Mouse (Mus musculus) midbrain, embryonic 12.5 days (tissue): ENCODE measurements at regions not wholly inside any gene's neighbourhood (a gene's known extent, or its start where the extent isn't known, plus 50 kb on each side); places are given as distances from the start of the nearest gene placed in this dataset.

Experiments
- ATAC-seq: fragments of 200-750 bp; cut with Nextera tagmentation; 2 replicates; pipeline ENCODE4 v1.8.0; 2017; ENCODE audit warnings: low read depth, moderate TSS enrichment, moderate library complexity; ENCODE audit not compliant: low FRiP score
- H3K27ac ChIP-seq: fragments of 300-500 bp; sonication (generic); replicated peaks from 2 replicates; pipeline ENCODE4 v1.5.1; 2016; ENCODE audit warnings: mild to moderate bottlenecking
- H3K27me3 ChIP-seq: fragments of 300-500 bp; sonication (generic); 2 replicates; pipeline ENCODE4 v1.6.1; 2016; ENCODE audit warnings: mild to moderate bottlenecking
- H3K36me3 ChIP-seq: fragments of 300-500 bp; sonication (generic); 2 replicates; pipeline ENCODE4 v1.6.1; 2016
- H3K4me1 ChIP-seq: fragments of 300-500 bp; sonication (generic); 2 replicates; pipeline ENCODE4 v1.6.1; 2016
- H3K4me2 ChIP-seq: fragments of 300-500 bp; sonication (generic); replicated peaks from 2 replicates; pipeline ENCODE4 v1.6.1; 2016; ENCODE audit warnings: mild to moderate bottlenecking, moderate library complexity
- H3K4me3 ChIP-seq: fragments of 300-500 bp; sonication (generic); 2 replicates; pipeline ENCODE4 v1.5.1; 2016; ENCODE audit warnings: mild to moderate bottlenecking
- H3K9ac ChIP-seq: fragments of 300-500 bp; sonication (generic); replicated peaks from 2 replicates; pipeline ENCODE4 v1.6.1; 2016; ENCODE audit warnings: mild to moderate bottlenecking, moderate library complexity
- H3K9me3 ChIP-seq: fragments of 300-500 bp; sonication (generic); 2 replicates; pipeline ENCODE4 v1.6.1; 2016; ENCODE audit warnings: mild to moderate bottlenecking
- WGBS: fragments of 180-500 bp; shearing (Covaris S2); methylation state at CpG from one replicate; pipeline ENCODE4 v1.1.7; 2016; 5-methylcytosine and 5-hydroxymethylcytosine counted together

DNA sequence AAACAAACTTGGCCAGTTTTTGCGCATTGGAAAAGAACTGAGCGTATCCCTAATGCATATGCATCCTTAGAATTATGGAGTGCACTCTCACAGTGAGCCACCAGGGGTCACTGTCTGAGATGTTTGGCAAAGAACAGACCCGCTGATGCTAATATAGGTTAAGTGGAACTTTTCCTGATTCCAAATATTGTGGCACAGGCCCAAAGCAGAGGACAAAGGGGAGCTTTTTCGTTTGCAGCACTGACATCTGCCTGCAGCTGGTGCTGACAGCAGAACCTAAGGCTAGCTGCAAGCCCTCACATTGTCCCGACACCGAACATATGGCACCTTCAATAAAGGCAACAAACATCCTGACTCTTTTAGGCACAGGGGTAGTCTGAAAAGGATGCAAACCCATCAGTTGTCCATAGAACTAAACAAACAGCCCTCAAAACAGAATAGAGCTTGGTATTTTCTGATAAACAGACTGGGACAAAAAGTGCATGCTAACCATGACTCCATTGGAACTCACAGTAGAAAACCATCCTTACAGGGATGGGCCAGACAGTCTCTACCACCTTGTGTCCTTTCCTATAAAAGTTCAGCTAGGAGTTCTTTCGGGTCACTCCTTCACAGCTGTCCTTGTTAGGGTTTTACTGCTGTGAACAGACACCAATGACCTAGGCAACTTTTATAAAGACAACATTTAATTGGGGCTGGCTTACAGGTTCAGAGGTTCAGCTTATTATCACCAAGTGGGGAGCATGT, 87.1 kb upstream of the Gm34302 start:
- Histone ChIP-seq H3K4me2 (no peak overlapping the region), H3K4me1 (no peaks in the 10 kb centered on the region), H3K27ac (no peak overlapping the region), H3K9ac (no peak overlapping the region), H3K9me3 (no peaks in the 10 kb centered on the region), H3K4me3 (no peak overlapping the region), H3K36me3 (no peaks in the 10 kb centered on the region), H3K27me3 (no peaks in the 10 kb centered on the region)
- peak; percentile 58 for ATAC-seq
- 59% methylated on average over 7 of the region's 7 CpGs for WGBS

DNA sequence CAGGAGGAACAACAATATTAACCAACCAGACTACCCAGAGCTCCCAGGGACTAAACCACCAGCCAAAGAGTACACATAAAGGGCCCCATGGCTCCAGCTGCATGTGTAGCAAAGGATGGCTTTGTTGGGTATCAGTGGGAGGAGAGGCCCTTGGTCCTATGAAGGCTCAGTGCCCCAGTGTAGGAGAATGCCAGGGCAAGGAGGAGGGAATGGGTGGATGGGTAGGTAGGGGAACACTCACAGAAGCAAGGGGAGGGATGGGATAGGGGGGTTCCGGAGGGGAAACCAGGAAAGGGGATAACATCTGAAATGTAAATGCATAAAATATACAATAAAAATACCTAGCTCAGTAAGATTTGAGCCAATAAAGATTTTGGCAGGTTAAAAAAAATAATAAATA, 86.4 kb upstream of the Gm34302 start:
- H3K9me3 ChIP-seq = no peaks in the 10 kb centered on the region
- no peak overlapping the region for H3K27ac ChIP-seq
- H3K4me3 ChIP-seq = no peak overlapping the region
- H3K4me2 ChIP-seq = no peak overlapping the region
- WGBS = 100% methylated on average over 1 of the region's 1 CpGs
- no peak overlapping the region for H3K9ac ChIP-seq
- no peaks in the 10 kb centered on the region for H3K27me3 ChIP-seq
- H3K36me3 ChIP-seq = no peaks in the 10 kb centered on the region
- H3K4me1 ChIP-seq = no peaks in the 10 kb centered on the region
- ATAC-seq = 0 out of 2 replicates have a peak, but pooled peaks have one; percentile 24

DNA sequence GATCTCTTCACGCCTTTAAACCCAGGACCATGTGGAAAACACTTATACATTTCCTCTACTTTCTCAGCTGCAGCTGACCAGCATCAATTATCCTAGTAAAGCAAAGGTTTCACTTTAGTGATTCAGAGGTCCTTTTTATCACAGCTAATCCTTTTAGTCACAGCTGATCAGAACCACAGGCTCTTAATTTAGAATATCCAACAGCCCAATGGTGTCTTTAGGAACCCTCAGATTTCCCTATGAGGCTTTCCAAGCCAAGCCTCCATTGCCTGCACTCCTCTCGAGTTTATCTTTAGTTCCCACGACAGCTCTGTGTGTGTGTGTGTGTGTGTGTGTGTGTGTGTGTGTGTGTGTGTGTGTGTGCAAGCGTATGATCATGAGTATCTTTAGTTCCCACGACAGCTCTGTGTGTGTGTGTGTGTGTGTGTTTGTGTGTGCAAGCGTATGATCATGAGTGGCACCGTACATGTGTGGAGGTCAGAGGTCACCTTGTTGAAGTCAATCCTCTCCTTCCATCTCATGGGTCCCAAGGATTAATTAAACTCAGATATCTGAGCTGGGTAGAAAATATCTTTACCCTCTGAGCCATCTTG, 85.4 kb upstream of the Gm34302 start:
- Histone ChIP-seq H3K27me3 (no peaks in the 10 kb centered on the region), H3K36me3 (no peaks in the 10 kb centered on the region), H3K4me1 (no peaks in the 10 kb centered on the region), H3K9ac (no peak overlapping the region), H3K4me2 (no peak overlapping the region), H3K27ac (no peak overlapping the region), H3K9me3 (no peaks in the 10 kb centered on the region), H3K4me3 (no peak overlapping the region)
- WGBS = 41% methylated on average over 7 of the region's 7 CpGs
- peak; percentile 80 for ATAC-seq

DNA sequence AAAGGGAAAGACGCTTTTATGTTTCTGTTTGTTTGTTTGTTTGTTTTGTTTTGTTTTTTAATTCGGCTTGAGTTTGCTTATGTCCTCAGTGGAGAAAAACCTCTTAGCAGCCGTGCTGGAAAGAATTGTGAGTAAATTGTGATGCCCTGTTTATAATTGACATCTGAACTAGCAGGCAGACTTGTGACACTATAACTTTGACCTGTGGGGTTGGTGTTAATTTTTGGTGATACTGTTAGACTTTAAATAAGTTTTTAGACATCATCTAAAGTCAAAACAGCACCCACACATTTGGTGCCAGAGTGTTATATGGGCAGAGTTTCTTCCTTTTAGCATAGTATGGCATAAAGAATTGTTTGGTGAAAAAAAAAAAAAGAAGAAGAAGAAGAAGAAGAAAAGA, 84.0 kb upstream of the Gm34302 start:
- Histone ChIP-seq H3K4me1 (peaks cover 2% of the 10 kb centered on the region), H3K4me2 (no peak overlapping the region), H3K27ac (no peak overlapping the region), H3K27me3 (no peaks in the 10 kb centered on the region), H3K9ac (no peak overlapping the region), H3K4me3 (no peak overlapping the region), H3K36me3 (no peaks in the 10 kb centered on the region), H3K9me3 (no peaks in the 10 kb centered on the region)
- WGBS = 88% methylated on average over 3 of the region's 3 CpGs
- ATAC-seq = no peak

DNA sequence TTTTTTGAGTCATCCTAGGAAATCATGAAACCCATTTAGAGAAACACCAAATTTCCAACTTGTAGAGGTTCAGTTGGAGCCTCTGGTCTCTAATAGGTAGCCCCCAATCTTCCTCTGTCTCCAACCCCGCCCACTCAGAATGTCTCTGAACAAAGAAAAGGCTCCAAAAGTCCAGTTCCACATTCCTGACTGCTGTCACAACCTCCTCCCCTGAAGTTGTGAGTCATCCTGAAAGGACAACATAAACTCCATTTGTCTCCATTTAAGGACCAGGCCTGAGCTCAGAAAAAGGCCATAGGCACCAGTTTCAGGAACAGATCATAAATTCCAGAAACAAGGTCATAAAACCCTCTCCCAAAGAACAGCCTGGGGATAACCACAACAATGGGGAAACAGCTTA, 79.4 kb upstream of the Gm34302 start:
- H3K9ac ChIP-seq = no peak overlapping the region
- no peak for ATAC-seq
- H3K9me3 ChIP-seq = no peaks in the 10 kb centered on the region
- no peak overlapping the region for H3K4me3 ChIP-seq
- no peak overlapping the region for H3K4me2 ChIP-seq
- no peaks in the 10 kb centered on the region for H3K36me3 ChIP-seq
- H3K27me3 ChIP-seq = 0 out of 2 replicates have a peak, but pooled peaks cover 13% of the 10 kb centered on the region
- WGBS = 74% methylated on average over 1 of the region's 1 CpGs
- H3K4me1 ChIP-seq = peaks cover 6% of the 10 kb centered on the region
- no peak overlapping the region for H3K27ac ChIP-seq

DNA sequence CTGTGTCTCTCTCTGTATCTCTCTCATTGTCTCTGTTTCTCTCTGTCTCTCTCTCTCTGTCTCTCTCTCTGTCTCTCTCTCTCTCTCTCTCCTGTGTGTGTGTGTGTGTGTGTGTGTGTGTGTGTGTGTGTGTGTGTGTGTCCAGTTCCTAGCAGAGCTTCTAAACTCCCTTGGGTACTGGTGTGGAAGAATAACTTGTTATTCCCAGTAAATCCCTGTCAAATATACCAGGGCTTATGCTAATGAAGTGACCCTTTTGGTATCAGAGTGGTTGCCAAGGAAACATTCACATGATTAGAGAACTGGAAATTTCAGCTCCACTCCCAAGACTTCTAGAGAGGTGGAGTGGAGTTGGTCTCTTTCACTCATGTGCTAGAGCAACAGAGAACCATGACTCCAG, 78.9 kb upstream of the Gm34302 start:
- Histone ChIP-seq H3K9me3 (no peaks in the 10 kb centered on the region), H3K27me3 (peaks cover 14% of the 10 kb centered on the region; the same call in 1 of the 2 replicates), H3K4me2 (no peak overlapping the region), H3K4me1 (peaks cover 6% of the 10 kb centered on the region), H3K4me3 (no peak overlapping the region), H3K9ac (no peak overlapping the region), H3K27ac (no peak overlapping the region), H3K36me3 (no peaks in the 10 kb centered on the region)
- ATAC-seq = peak; percentile 38; the same call in 1 of the 2 replicates

DNA sequence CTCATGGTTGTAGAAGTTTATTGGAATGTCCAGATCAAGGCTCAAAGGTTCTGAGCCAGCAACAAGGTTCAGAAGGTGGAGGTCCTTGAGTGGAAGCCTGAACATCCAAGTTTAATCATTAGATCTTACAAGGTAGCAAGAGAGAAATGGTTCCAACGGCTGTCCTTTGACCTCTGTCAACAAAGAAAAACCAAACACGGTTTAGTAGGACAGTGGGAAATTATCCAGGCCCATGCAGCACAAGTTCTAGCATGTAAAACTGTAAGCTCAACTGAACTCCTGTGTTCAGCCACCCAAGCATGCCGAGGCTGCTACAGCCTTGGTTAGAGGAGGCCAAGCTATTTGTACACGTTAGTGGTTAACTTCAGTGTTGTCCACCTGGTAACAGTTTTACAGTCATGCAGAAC, 77.1 kb upstream of the Gm34302 start:
- H3K36me3 ChIP-seq = no peaks in the 10 kb centered on the region
- no peak overlapping the region for H3K27ac ChIP-seq
- 87% methylated on average over 4 of the region's 4 CpGs for whole genome bisulfite sequencing
- ATAC-seq = no peak
- H3K9me3 ChIP-seq = no peaks in the 10 kb centered on the region
- no peak overlapping the region for H3K9ac ChIP-seq
- H3K4me1 ChIP-seq = peaks cover 6% of the 10 kb centered on the region
- H3K4me2 ChIP-seq = no peak overlapping the region
- H3K27me3 ChIP-seq = peaks cover 18% of the 10 kb centered on the region; the same call in 1 of the 2 replicates
- H3K4me3 ChIP-seq = no peak overlapping the region

DNA sequence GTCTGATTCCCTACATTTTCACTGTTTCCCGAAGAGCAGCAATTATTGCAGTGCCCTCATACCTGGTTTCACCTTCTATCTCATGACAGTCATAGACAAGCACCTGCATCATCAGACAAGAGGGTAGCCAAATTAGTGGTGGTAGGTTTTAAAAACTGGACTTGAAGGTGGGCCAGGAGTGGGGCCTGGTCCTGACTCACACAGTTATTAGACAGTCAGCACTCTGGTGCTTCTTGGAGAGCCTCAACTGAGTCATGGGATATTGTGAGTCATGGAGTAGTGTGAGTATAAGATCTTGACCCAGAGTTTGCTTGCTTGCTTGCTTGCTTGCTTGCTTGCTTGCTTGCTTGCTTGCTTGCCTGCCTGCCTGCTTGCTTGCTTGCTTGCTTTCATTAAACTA, 73.1 kb upstream of the Gm34302 start:
- Histone ChIP-seq H3K4me1 (no peaks in the 10 kb centered on the region), H3K27ac (no peak overlapping the region), H3K9ac (no peak overlapping the region), H3K27me3 (peaks cover 21% of the 10 kb centered on the region), H3K9me3 (no peaks in the 10 kb centered on the region), H3K36me3 (no peaks in the 10 kb centered on the region), H3K4me2 (no peak overlapping the region), H3K4me3 (no peak overlapping the region)
- no peak for ATAC-seq
- WGBS = 89% methylated on average over 1 of the region's 1 CpGs

DNA sequence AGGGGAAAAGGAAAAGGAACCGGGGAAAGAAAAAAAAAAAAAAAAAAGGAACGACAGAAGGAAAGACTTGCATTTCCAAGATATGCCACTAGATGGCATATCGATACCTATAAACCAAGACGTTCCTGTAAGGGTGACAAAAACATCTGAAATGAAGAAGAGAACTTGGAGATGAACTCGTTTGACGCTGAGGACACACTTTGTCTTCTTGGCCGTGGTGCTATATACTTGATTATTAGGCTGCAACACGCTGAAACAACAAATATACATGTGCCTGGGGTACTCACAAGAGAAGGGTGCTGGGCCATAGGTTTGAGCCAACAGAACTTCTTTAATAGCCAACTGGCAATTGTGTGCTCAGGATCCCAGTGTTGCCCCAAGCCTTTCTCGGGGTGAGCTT, 71.2 kb upstream of the Gm34302 start:
- Histone ChIP-seq H3K36me3 (no peaks in the 10 kb centered on the region), H3K9me3 (no peaks in the 10 kb centered on the region), H3K4me3 (no peak overlapping the region), H3K27me3 (peaks cover 14% of the 10 kb centered on the region), H3K4me1 (no peaks in the 10 kb centered on the region), H3K9ac (no peak overlapping the region), H3K27ac (no peak overlapping the region), H3K4me2 (no peak overlapping the region)
- 11% methylated on average over 9 of the region's 9 CpGs for WGBS
- ATAC-seq = peak; percentile 68; the same call in 1 of the 2 replicates

DNA sequence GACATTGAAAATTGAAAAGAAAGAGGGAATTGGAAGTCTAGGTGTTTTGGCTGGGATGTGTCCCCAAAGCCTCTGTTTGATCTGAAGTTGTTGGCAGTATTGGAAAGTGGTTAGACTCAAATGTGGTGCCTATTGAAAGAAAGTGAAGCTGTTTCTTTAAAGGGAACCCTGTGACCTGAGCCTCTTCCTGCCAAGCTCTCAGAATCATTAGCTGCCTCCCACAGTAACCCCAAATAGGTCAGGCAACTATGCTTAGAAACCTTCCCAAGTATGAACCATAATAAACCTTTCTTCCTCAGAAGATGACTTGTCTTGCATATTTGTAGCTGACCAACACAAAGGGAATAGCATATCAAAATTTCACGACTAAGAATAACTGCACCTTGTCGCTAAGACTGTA, 69.7 kb upstream of the Gm34302 start:
- no peak for ATAC-seq
- WGBS = 88% methylated on average over 2 of the region's 2 CpGs
- Histone ChIP-seq H3K36me3 (no peaks in the 10 kb centered on the region), H3K9ac (no peak overlapping the region), H3K27ac (no peak overlapping the region), H3K4me3 (no peak overlapping the region), H3K4me1 (no peaks in the 10 kb centered on the region), H3K4me2 (no peak overlapping the region), H3K27me3 (peaks cover 8% of the 10 kb centered on the region), H3K9me3 (no peaks in the 10 kb centered on the region)

DNA sequence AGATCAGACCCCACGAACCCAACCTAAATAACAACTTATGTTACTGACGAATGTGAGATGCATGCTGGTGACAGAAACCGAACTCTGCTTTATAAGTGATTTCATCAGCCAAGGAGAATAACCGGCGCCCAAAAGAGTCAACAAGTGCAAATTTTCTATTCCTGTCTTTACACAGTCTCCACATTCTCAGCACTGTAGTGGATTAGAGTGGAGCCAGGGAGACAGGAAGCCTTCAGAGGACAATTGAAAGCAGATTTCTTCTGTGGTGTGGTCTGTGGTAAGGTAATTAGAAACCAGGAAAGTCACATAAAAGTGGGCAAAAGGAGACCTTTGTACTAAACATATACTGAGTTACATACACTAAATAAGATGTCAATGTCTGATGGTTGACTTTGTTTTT, 68.0 kb upstream of the Gm34302 start:
- H3K9ac ChIP-seq = no peak overlapping the region
- 80% methylated on average over 5 of the region's 5 CpGs for whole genome bisulfite sequencing
- H3K4me2 ChIP-seq = no peak overlapping the region
- H3K27ac ChIP-seq = no peak overlapping the region
- no peaks in the 10 kb centered on the region for H3K36me3 ChIP-seq
- peaks cover 4% of the 10 kb centered on the region for H3K27me3 ChIP-seq
- H3K4me1 ChIP-seq = no peaks in the 10 kb centered on the region
- no peak overlapping the region for H3K4me3 ChIP-seq
- H3K9me3 ChIP-seq = no peaks in the 10 kb centered on the region
- ATAC-seq = no peak

DNA sequence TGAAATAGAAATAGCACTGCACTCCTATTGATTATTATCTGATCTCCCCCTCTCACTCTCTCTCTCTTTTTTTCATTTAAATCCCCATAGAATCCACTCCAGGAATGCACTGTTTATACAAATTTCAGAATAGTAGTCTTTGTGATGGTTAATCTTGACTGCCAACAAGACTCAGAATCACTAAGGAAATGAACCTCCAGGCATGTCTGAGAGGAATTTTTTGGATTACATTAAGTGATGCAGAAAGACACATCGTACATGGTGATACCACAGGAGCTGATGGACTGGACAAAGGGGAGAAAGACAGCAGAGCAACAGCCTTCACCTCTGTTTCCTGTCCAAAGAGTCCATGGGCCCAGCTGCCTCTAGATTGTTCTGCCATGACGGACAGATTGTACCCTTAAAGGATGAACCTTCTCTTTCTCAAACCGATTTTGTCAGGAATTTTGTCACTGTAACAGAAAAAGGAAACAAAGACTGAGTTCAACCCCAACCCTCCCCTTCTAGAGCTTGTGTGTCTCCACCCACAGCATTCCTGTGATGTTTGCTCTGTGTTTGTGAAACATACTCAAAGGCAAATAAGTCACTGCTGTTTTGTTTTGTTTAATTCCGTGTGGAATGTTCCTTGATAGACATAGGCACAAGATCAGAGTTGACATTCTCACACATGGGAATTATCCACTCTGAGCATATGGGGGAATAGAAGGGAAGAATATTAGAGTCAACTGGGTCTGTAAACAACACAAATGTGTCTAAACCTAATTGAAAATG, 59.1 kb upstream of the Gm34302 start:
- no peak overlapping the region for H3K27ac ChIP-seq
- H3K27me3 ChIP-seq = no peaks in the 10 kb centered on the region
- H3K4me3 ChIP-seq = no peak overlapping the region
- ATAC-seq = no peak
- H3K36me3 ChIP-seq = no peaks in the 10 kb centered on the region
- WGBS = 65% methylated on average over 4 of the region's 4 CpGs
- no peak overlapping the region for H3K9ac ChIP-seq
- H3K4me2 ChIP-seq = no peak overlapping the region
- no peaks in the 10 kb centered on the region for H3K4me1 ChIP-seq
- no peaks in the 10 kb centered on the region for H3K9me3 ChIP-seq
